Mouse (Mus musculus): Measurements from ENCODE around the gene Kcnj12.

The Kcnj12 gene

GRCm38 (mm10) chr11:61025594-61025993 lies 3.2 kb downstream of the Kcnj12 start:
- DNase-seq = no peak

- DNase-seq = no peak
Observed at GRCm38 (mm10) chr11:61026381-61026780, 4.0 kb downstream of the Kcnj12 start.

- DNase-seq = no peak
Observed at GRCm38 (mm10) chr11:61027160-61027559, 4.8 kb downstream of the Kcnj12 start.

GRCm38 (mm10) chr11:61028211-61028950 lies 6.0 kb downstream of the Kcnj12 start:
- DNase-seq = peak; percentile 58

GRCm38 (mm10) chr11:61029116-61029740 lies 6.9 kb downstream of the Kcnj12 start:
- no peak for DNase-seq

- DNase-seq = no peak
Observed at GRCm38 (mm10) chr11:61029864-61030595, 7.7 kb downstream of the Kcnj12 start.

GRCm38 (mm10) chr11:61031137-61031536 lies 8.8 kb downstream of the Kcnj12 start:
- no peak for DNase-seq

GRCm38 (mm10) chr11:61031658-61032445 lies 9.5 kb downstream of the Kcnj12 start:
- no peak for DNase-seq

- DNase-seq = no peak
Observed at GRCm38 (mm10) chr11:61032481-61032880, 10.1 kb downstream of the Kcnj12 start.

- no peak for DNase-seq
Observed at GRCm38 (mm10) chr11:61033160-61033559, 10.8 kb downstream of the Kcnj12 start.

GRCm38 (mm10) chr11:61036639-61037038 lies 14.3 kb downstream of the Kcnj12 start:
- no peak for DNase-seq

- DNase-seq = no peak
Observed at GRCm38 (mm10) chr11:61038277-61038782, 16.0 kb downstream of the Kcnj12 start.

- no peak for DNase-seq
Observed at GRCm38 (mm10) chr11:61040856-61041652, 18.7 kb downstream of the Kcnj12 start.

- no peak for DNase-seq
Observed at GRCm38 (mm10) chr11:61042593-61042992, 20.2 kb downstream of the Kcnj12 start.

GRCm38 (mm10) chr11:61043055-61043992 lies 21.0 kb downstream of the Kcnj12 start:
- DNase-seq = no peak

- no peak for DNase-seq
Observed at GRCm38 (mm10) chr11:61044741-61045140, 22.4 kb downstream of the Kcnj12 start.

- DNase-seq = peak; percentile 49
Observed at GRCm38 (mm10) chr11:61047441-61047840, 25.1 kb downstream of the Kcnj12 start.

GRCm38 (mm10) chr11:61051151-61051550 lies 28.8 kb downstream of the Kcnj12 start:
- no peak for DNase-seq

GRCm38 (mm10) chr11:61056871-61057270 lies 34.5 kb downstream of the Kcnj12 start:
- no peak for DNase-seq

- DNase-seq = no peak
Observed at GRCm38 (mm10) chr11:61059691-61060457, 37.5 kb downstream of the Kcnj12 start.

All from kidney, adult 18-20 months (tissue).